Mouse (Mus musculus) myocyte (in vitro differentiated cells): ENCODE measurements around the gene Jmjd7. TPM values are rescaled to one million over a fixed set of nuclear protein-coding genes. Genes with fewer than 3 reads are reported as not detected.

ENCODE experiments used
- H3K27me3 ChIP-seq: one replicate; pipeline ENCODE4 v1.6.1; 2011; ENCODE audit not compliant: control insufficient read depth, insufficient read depth, insufficient read length
- H3K36me3 ChIP-seq: one replicate; pipeline ENCODE4 v1.6.1; 2011; ENCODE audit not compliant: control insufficient read depth, insufficient read depth
- H3K4me2 ChIP-seq: one replicate; pipeline ENCODE4 v1.6.1; 2011; ENCODE audit warnings: low read depth, control low read depth
- H3K4me3 ChIP-seq: one replicate; pipeline ENCODE4 v1.5.1; 2011; ENCODE audit warnings: mild to moderate bottlenecking, control low read depth, moderate library complexity
- H3K79me2 ChIP-seq: one replicate; pipeline ENCODE4 v1.6.1; 2011; ENCODE audit not compliant: control insufficient read depth, insufficient read depth
- H3ac ChIP-seq: one replicate; pipeline ENCODE4 v1.6.1; 2011; ENCODE audit not compliant: control insufficient read depth, insufficient read length
- CEBPB ChIP-seq: IDR thresholded peaks from 2 replicates; pipeline ENCODE4 v1.6.1; 2011; ENCODE audit warnings: mild to moderate bottlenecking, moderate library complexity; ENCODE audit not compliant: poor library complexity, insufficient read depth, severe bottlenecking
- E2F4 ChIP-seq: IDR thresholded peaks from one replicate; pipeline ENCODE4 v1.6.1; 2011; ENCODE audit warnings: mild to moderate bottlenecking, control low read depth, moderate library complexity; ENCODE audit not compliant: insufficient read depth
- MAX ChIP-seq: IDR thresholded peaks from one replicate; pipeline ENCODE4 v1.6.1; 2011; ENCODE audit warnings: low read depth, mild to moderate bottlenecking, control low read depth
- MYOD1 ChIP-seq, 3 experiments: IDR thresholded peaks; one replicate each; pipeline ENCODE4 v1.6.1; 2011; ENCODE audit warnings: control low read depth in 2 of 3, low read depth in 2 of 3, mild to moderate bottlenecking in 2 of 3, moderate library complexity in 1 of 3; ENCODE audit not compliant: insufficient read length in 2 of 3, control insufficient read depth in 1 of 3
- MYOG ChIP-seq, 3 experiments: IDR thresholded peaks; one replicate each; pipeline ENCODE4 v1.6.1; 2011; ENCODE audit warnings: control low read depth in 2 of 3, low read depth in 2 of 3, mild to moderate bottlenecking in 2 of 3; ENCODE audit not compliant: insufficient read length in 2 of 3, control insufficient read depth in 1 of 3, insufficient read depth in 1 of 3
- POLR2A ChIP-seq: IDR thresholded peaks from one replicate; pipeline ENCODE4 v1.6.1; 2011; ENCODE audit warnings: low read depth, mild to moderate bottlenecking, control low read depth, moderate library complexity; ENCODE audit not compliant: insufficient read length
- POLR2AphosphoS2 ChIP-seq: IDR thresholded peaks from one replicate; pipeline ENCODE4 v1.6.1; 2011; ENCODE audit warnings: low read depth, control low read depth; ENCODE audit not compliant: insufficient read length
- REST ChIP-seq: IDR thresholded peaks from one replicate; pipeline ENCODE4 v1.6.1; 2011; ENCODE audit warnings: mild to moderate bottlenecking, control low read depth, moderate library complexity; ENCODE audit not compliant: insufficient read depth, insufficient read length
- SRF ChIP-seq: IDR thresholded peaks from one replicate; pipeline ENCODE4 v1.6.1; 2011; ENCODE audit warnings: low read depth; ENCODE audit not compliant: control insufficient read depth, insufficient read length
- TCF12 ChIP-seq: IDR thresholded peaks from one replicate; pipeline ENCODE4 v1.6.1; 2011; ENCODE audit warnings: mild to moderate bottlenecking, control low read depth; ENCODE audit not compliant: poor library complexity, insufficient read depth, severe bottlenecking
- TCF3 ChIP-seq: IDR thresholded peaks from one replicate; pipeline ENCODE4 v1.6.1; 2011; ENCODE audit warnings: low read depth, control low read depth; ENCODE audit not compliant: insufficient read length
- USF1 ChIP-seq: IDR thresholded peaks from one replicate; pipeline ENCODE4 v1.6.1; 2011; ENCODE audit warnings: low read depth, mild to moderate bottlenecking, control low read depth, moderate library complexity
- polyA plus RNA-seq: library from polyadenylated mRNA; unstranded; fragments of >200 nt; fragmentation: generic; extraction: Trizol; gene quantifications from one replicate; pipeline ENCODE4 v1.2.1, GENCODE M21; 2012; ENCODE audit warnings: missing spikeins

The Jmjd7 gene
- polyA plus RNA-seq: 10.7 TPM

DNA sequence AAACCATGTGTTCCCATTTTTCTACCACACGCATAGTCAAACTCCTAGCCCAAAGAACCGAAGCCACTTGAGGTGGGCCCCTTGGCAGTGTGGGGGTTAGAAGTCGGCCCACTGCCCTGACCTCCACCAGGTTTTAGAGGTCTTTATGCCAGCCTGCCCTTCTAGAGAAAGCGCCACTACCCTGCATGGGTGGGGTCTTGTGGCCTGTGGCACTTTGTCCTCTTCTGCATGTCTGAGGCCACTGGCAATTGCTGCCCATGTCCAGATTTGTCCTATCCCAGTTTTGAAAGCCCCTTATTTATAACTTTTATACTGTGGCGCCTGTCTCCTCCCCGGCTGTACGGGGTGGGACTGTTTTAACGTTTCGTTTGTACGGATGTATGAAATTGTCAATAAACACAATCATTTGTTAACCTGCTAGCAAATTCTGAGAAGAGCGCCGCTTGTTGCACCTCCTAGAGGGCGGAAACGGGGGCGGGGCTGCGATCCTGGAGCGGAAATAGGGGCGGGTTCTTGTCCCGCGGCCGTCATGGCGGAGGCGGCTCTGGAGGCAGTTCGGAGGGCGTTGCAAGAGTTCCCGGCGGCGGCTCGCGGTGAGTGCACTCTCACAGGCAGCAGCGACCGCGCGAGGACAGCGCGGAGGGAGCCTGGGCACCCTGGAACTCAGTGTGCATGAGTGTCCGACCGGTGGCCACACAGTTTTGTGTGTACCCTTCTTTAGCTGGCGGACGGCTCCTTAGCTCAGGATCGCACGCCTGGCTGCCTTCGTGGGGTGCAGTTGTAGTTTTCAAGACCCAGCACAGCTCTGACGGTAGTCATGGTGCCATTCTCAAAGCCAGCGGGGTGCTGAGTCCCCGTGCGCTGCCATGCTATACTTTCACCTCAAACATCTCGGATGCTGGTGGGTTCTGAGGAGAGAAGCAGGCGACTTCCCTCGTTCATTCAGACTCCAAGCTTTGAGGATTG, at the start of gene Jmjd7, which contains the start of gene Gm28042:
Gene Jmjd7 (plus strand): TSS at position 500 of the 966 bp plus-strand sequence.
Gene Gm28042 (plus strand): TSS at position 510 of the 966 bp plus-strand sequence.
- peak within 1 kb of the TSS; percentile 51 for H3ac ChIP-seq
- peak within 1 kb of the TSS; percentile 57 for H3K4me3 ChIP-seq
- no peaks in the 10 kb centered on the region for H3K36me3 ChIP-seq
- no peaks in the 10 kb centered on the region for H3K27me3 ChIP-seq
- TF ChIP-seq MAX (no peak), POLR2AphosphoS2 (peak; percentile 94), MYOG (IDR thresholded peaks at IDR 0.05; ENCODE audit: control insufficient read depth in 1 of 3, insufficient read depth in 1 of 3, insufficient read length in 2 of 3, low read depth in 2 of 3) (no peak), TCF3 (no peak), POLR2A (peak; percentile 88)
- H3K4me2 ChIP-seq: peak within 1 kb of the TSS; percentile 86
- H3K79me2 ChIP-seq: no peaks in the 10 kb centered on the region

DNA sequence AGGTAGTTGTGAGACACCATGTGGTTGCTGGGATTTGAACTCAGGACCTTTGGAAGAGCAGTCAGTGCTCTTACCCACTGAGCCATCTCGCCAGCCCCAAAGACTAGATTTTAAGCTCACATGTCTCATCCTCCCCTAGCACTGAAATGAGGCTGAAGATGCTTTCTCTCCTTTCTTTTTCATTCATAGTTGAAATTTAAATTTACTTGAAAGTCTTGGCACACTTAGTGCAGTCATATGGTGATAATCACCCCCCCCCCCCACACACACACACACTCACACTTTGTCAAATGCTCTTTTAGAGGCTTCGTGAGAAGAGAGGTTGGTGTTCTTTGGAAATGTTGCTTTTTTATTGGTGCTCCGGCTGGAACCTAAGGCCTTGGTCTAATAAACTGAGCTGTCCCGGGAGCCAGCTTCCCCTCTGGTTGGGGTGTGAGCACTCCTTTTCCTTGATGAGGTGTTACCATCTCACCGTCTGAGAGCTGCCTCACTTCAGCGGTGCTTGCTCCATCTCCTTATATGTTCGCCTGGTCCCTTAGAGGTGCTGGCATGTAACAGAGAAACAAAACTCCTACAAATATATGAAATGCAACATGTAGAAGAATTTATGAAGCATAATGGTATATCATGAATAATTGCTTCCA, 46.8 kb upstream of the Jmjd7 start:
- no peak for TF ChIP-seq MYOD1 (IDR thresholded peaks at IDR 0.05; ENCODE audit: control insufficient read depth in 1 of 3, insufficient read length in 2 of 3, low read depth in 2 of 3)
- no peak for TF ChIP-seq REST
- no peak for TF ChIP-seq E2F4
- no peak for TF ChIP-seq SRF
- no peak for TF ChIP-seq MAX
- no peak for TF ChIP-seq USF1
- no peak for TF ChIP-seq MYOG (IDR thresholded peaks at IDR 0.05; ENCODE audit: control insufficient read depth in 1 of 3, insufficient read depth in 1 of 3, insufficient read length in 2 of 3, low read depth in 2 of 3)
- TF ChIP-seq POLR2A: no peak
- TF ChIP-seq TCF3: no peak
- TF ChIP-seq POLR2AphosphoS2: no peak
- no peak for TF ChIP-seq TCF12
- TF ChIP-seq CEBPB: no peak
- H3K36me3 ChIP-seq: no peaks in the 10 kb centered on the region

DNA sequence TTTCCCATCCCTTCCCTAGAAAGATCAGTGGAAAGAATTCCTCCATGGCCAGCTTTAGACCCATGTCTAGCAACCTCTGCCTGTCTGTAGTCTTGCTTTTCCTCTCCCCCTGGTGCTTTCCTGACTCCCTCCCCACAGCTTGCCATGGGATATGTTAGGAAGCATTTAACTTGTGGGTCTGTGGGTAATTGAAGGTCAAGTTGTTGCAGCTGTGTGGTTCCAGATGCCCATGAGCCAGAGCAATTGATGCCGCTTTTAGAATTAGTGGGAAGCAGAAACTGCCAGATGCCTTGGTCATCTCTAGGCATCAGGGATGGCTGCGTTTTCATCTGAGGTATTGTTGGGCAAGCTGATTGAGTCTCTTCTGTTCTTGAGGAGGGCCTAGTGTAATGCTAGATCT, 45.7 kb upstream of the Jmjd7 start:
- Histone ChIP-seq H3ac (no peak overlapping the region), H3K79me2 (no peaks in the 10 kb centered on the region), H3K27me3 (no peaks in the 10 kb centered on the region), H3K36me3 (no peaks in the 10 kb centered on the region), H3K4me2 (no peak overlapping the region), H3K4me3 (no peak overlapping the region)
- TF ChIP-seq USF1 (no peak), TCF3 (no peak), POLR2AphosphoS2 (no peak)

More for the DNA sequence above, 46.8 kb upstream of the Jmjd7 start:
- Histone ChIP-seq H3K4me2 (no peak overlapping the region), H3K27me3 (no peaks in the 10 kb centered on the region), H3ac (no peak overlapping the region), H3K79me2 (no peaks in the 10 kb centered on the region), H3K4me3 (no peak overlapping the region)

DNA sequence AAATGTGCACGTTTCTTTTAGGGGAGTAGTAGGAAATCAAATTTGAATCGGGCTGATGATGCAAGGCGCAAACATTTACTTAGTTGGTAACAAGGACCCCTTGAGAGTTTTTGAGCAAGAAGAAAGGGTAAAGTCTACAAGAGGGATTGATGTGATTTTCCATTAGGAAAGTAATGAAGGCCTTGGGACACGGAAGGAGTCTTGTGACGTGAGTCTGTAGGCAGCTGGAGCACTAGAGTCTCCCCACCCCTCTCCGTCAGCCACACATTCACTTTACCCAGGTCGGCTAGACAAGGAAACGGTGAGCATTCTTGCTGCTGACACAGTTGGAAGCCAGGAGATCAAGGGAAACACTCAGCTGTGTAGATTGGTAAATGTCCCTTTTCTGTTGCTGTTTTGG, 41.4 kb upstream of the Jmjd7 start:
- Histone ChIP-seq H3ac (no peak overlapping the region), H3K4me3 (no peak overlapping the region), H3K79me2 (no peaks in the 10 kb centered on the region), H3K36me3 (no peaks in the 10 kb centered on the region), H3K4me2 (no peak overlapping the region), H3K27me3 (no peaks in the 10 kb centered on the region)
- TF ChIP-seq CEBPB (no peak), SRF (no peak), REST (no peak), MYOG (IDR thresholded peaks at IDR 0.05; ENCODE audit: control insufficient read depth in 1 of 3, insufficient read depth in 1 of 3, insufficient read length in 2 of 3, low read depth in 2 of 3) (no peak), MYOD1 (IDR thresholded peaks at IDR 0.05; ENCODE audit: control insufficient read depth in 1 of 3, insufficient read length in 2 of 3, low read depth in 2 of 3) (no peak), MAX (no peak), E2F4 (no peak)

DNA sequence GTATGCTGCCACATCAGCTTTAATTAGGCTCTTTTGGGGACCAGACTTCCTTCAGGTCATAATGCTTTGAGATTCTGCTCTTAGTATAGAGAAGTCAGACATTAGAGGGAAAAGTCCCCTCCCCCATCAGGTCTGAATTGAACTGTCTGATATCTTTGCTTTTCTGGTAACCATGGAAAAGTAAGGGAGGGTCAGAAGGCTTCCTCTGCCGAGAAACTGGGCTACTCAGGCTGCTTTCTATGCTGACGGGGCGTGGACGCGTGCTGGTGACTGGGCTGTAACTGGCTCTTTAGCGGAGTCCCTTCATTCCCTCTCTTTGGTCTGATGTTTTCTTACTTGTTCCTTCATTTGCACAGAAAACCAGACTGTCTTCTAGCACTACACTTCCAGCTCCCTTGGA, 40.9 kb upstream of the Jmjd7 start:
- no peaks in the 10 kb centered on the region for H3K36me3 ChIP-seq
- H3K79me2 ChIP-seq: no peaks in the 10 kb centered on the region
- H3K27me3 ChIP-seq: no peaks in the 10 kb centered on the region
- no peak overlapping the region for H3K4me3 ChIP-seq
- no peak overlapping the region for H3ac ChIP-seq
- TF ChIP-seq E2F4 (no peak), USF1 (no peak), CEBPB (no peak), MYOD1 (IDR thresholded peaks at IDR 0.05; ENCODE audit: control insufficient read depth in 1 of 3, insufficient read length in 2 of 3, low read depth in 2 of 3) (no peak), REST (no peak), TCF12 (no peak), MAX (no peak), SRF (no peak), POLR2A (no peak), TCF3 (no peak)
- no peak overlapping the region for H3K4me2 ChIP-seq
